Mouse (Mus musculus): ENCODE results near the gene Mphosph10. TPM values are rescaled to one million over a fixed set of nuclear protein-coding genes. Genes with fewer than 3 reads are reported as not detected.
A peak's percentile ranks its signal among the peaks of the same experiment; 100 is the strongest.

Mphosph10 gene
- polyA plus RNA-seq, 1 experiment from 2014 or later = 27.8 TPM

GRCm38 (mm10) chr7:64373147-64373829 lies 18.8 kb downstream of the Mphosph10 start:
- H3K36me3 ChIP-seq = peaks cover 56% of the 10 kb centered on the region
- H3K4me3 ChIP-seq = peak overlapping the region; percentile 60
- peak overlapping the region; percentile 71 for H3K9ac ChIP-seq
- peak overlapping the region; percentile 77 for H3K4me2 ChIP-seq
- H3K27ac ChIP-seq (ENCODE audit: poor library complexity, severe bottlenecking) = peak overlapping the region; percentile 93
- 13% methylated on average over 18 of the region's 18 CpGs for WGBS
- ATAC-seq (ENCODE audit: insufficient number of reproducible peaks, low FRiP score) = peak; percentile 16; the same call in 1 of the 2 replicates
- peaks cover 6% of the 10 kb centered on the region for H3K4me1 ChIP-seq (replicated peaks)
- no peaks in the 10 kb centered on the region for H3K27me3 ChIP-seq (replicated peaks)
- H3K9me3 ChIP-seq (replicated peaks) = no peaks in the 10 kb centered on the region

GRCm38 (mm10) chr7:64371940-64372878 lies 19.9 kb downstream of the Mphosph10 start:
- peaks cover 6% of the 10 kb centered on the region for H3K4me1 ChIP-seq (replicated peaks)
- 87% methylated on average over 23 of the region's 23 CpGs for WGBS
- no peak overlapping the region for H3K27ac ChIP-seq (ENCODE audit: poor library complexity, severe bottlenecking)
- H3K36me3 ChIP-seq = peaks cover 52% of the 10 kb centered on the region
- ATAC-seq (ENCODE audit: insufficient number of reproducible peaks, low FRiP score) = no peak
- no peaks in the 10 kb centered on the region for H3K9me3 ChIP-seq (replicated peaks)
- H3K4me3 ChIP-seq = no peak overlapping the region
- H3K4me2 ChIP-seq = no peak overlapping the region
- H3K9ac ChIP-seq = no peak overlapping the region
- H3K27me3 ChIP-seq (replicated peaks) = no peaks in the 10 kb centered on the region

GRCm38 (mm10) chr7:64369841-64370240 lies 22.2 kb downstream of the Mphosph10 start:
- H3K36me3 ChIP-seq = peaks cover 56% of the 10 kb centered on the region

DNA sequence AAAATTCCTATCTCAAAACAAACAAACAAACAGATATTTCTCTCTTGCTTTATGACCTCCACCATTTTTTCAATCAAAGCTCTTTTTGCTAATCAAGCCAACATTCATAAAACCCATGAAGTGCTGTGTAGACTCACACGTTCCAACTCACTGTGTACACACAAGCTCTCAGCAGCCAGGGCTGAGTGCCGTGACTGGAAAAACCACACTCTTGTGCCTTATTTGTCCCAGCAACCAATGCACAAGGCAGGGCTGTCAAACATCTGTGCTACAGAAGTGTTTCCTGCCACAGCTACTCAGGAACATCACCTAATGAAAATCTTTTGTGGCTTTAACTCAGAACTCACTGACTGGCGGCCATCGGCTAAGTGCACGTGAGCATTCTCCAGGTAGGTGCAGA lies 26.2 kb downstream of the Mphosph10 start:
- ATAC-seq (ENCODE audit: insufficient number of reproducible peaks, low FRiP score) = no peak
- Histone ChIP-seq H3K27ac (ENCODE audit: poor library complexity, severe bottlenecking) (no peak overlapping the region), H3K4me1 (replicated peaks) (no peaks in the 10 kb centered on the region), H3K27me3 (replicated peaks) (no peaks in the 10 kb centered on the region), H3K4me2 (no peak overlapping the region), H3K4me3 (no peak overlapping the region), H3K9ac (no peak overlapping the region), H3K36me3 (peaks cover 89% of the 10 kb centered on the region), H3K9me3 (replicated peaks) (no peaks in the 10 kb centered on the region)
- 88% methylated on average over 5 of the region's 5 CpGs for WGBS

More at GRCm38 (mm10) chr7:64369841-64370240, 22.2 kb downstream of the Mphosph10 start:
- Histone ChIP-seq H3K27ac (ENCODE audit: poor library complexity, severe bottlenecking) (no peak overlapping the region), H3K9me3 (replicated peaks) (no peaks in the 10 kb centered on the region), H3K4me1 (replicated peaks) (peaks cover 6% of the 10 kb centered on the region), H3K4me2 (no peak overlapping the region), H3K27me3 (replicated peaks) (no peaks in the 10 kb centered on the region), H3K4me3 (no peak overlapping the region), H3K9ac (no peak overlapping the region)
- WGBS = 86% methylated on average over 6 of the region's 6 CpGs
- no peak for ATAC-seq (ENCODE audit: insufficient number of reproducible peaks, low FRiP score)

GRCm38 (mm10) chr7:64360586-64360945 lies 31.5 kb downstream of the Mphosph10 start:
- no peaks in the 10 kb centered on the region for H3K9me3 ChIP-seq (replicated peaks)
- H3K4me2 ChIP-seq = no peak overlapping the region
- H3K4me3 ChIP-seq = no peak overlapping the region
- H3K27ac ChIP-seq (ENCODE audit: poor library complexity, severe bottlenecking) = no peak overlapping the region
- peaks cover 81% of the 10 kb centered on the region for H3K36me3 ChIP-seq
- no peaks in the 10 kb centered on the region for H3K27me3 ChIP-seq (replicated peaks)
- WGBS = 64% methylated on average over 3 of the region's 3 CpGs
- ATAC-seq (ENCODE audit: insufficient number of reproducible peaks, low FRiP score) = no peak
- no peak overlapping the region for H3K9ac ChIP-seq
- no peaks in the 10 kb centered on the region for H3K4me1 ChIP-seq (replicated peaks)

- H3K27ac ChIP-seq (ENCODE audit: poor library complexity, severe bottlenecking) = no peak overlapping the region
- no peak for ATAC-seq (ENCODE audit: insufficient number of reproducible peaks, low FRiP score)
- H3K36me3 ChIP-seq = peaks cover 77% of the 10 kb centered on the region
Observed at GRCm38 (mm10) chr7:64359943-64360585, 32.0 kb downstream of the Mphosph10 start.

GRCm38 (mm10) chr7:64358666-64359065 lies 33.4 kb downstream of the Mphosph10 start:
- Histone ChIP-seq H3K9ac (no peak overlapping the region), H3K4me1 (replicated peaks) (no peaks in the 10 kb centered on the region), H3K36me3 (peaks cover 72% of the 10 kb centered on the region), H3K27ac (ENCODE audit: poor library complexity, severe bottlenecking) (no peak overlapping the region), H3K27me3 (replicated peaks) (no peaks in the 10 kb centered on the region), H3K4me3 (no peak overlapping the region), H3K9me3 (replicated peaks) (no peaks in the 10 kb centered on the region), H3K4me2 (no peak overlapping the region)
- ATAC-seq (ENCODE audit: insufficient number of reproducible peaks, low FRiP score) = no peak
- WGBS = 77% methylated on average over 6 of the region's 6 CpGs

More at GRCm38 (mm10) chr7:64359943-64360585, 32.0 kb downstream of the Mphosph10 start:
- no peak overlapping the region for H3K4me3 ChIP-seq
- no peak overlapping the region for H3K9ac ChIP-seq
- no peak overlapping the region for H3K4me2 ChIP-seq
- H3K27me3 ChIP-seq (replicated peaks) = no peaks in the 10 kb centered on the region
- H3K4me1 ChIP-seq (replicated peaks) = no peaks in the 10 kb centered on the region
- no peaks in the 10 kb centered on the region for H3K9me3 ChIP-seq (replicated peaks)
- WGBS = 81% methylated on average over 20 of the region's 20 CpGs

GRCm38 (mm10) chr7:64357405-64357804 lies 34.7 kb downstream of the Mphosph10 start:
- peaks cover 72% of the 10 kb centered on the region for H3K36me3 ChIP-seq
- no peak overlapping the region for H3K9ac ChIP-seq
- H3K27me3 ChIP-seq (replicated peaks) = no peaks in the 10 kb centered on the region
- no peaks in the 10 kb centered on the region for H3K4me1 ChIP-seq (replicated peaks)
- no peaks in the 10 kb centered on the region for H3K9me3 ChIP-seq (replicated peaks)
- no peak overlapping the region for H3K27ac ChIP-seq (ENCODE audit: poor library complexity, severe bottlenecking)
- ATAC-seq (ENCODE audit: insufficient number of reproducible peaks, low FRiP score) = 0 out of 2 replicates have a peak, but pooled peaks have one; percentile 42
- H3K4me3 ChIP-seq = no peak overlapping the region
- WGBS = 87% methylated on average over 9 of the region's 9 CpGs
- no peak overlapping the region for H3K4me2 ChIP-seq

DNA sequence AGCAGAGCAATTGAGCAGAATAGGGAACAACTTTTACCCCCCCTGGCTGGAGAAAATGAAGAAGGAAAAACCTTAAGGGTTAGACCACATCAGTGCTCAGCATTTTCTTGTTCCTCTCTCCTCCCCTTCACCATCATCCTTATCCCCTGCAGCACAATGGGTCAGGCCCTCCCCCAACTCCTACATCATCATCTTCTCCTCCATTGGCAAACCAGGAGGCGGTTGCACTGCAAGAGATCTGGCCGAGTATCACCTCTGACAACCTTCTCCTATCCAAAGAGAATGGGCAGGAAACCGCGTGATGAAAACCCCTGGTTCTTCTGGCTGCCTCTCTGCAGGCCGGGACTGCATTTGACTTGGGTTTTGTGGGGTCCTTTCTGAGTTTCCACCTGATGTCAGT lies 35.4 kb downstream of the Mphosph10 start:
- Histone ChIP-seq H3K36me3 (peaks cover 72% of the 10 kb centered on the region), H3K27me3 (replicated peaks) (no peaks in the 10 kb centered on the region), H3K9me3 (replicated peaks) (no peaks in the 10 kb centered on the region), H3K9ac (no peak overlapping the region), H3K27ac (ENCODE audit: poor library complexity, severe bottlenecking) (no peak overlapping the region), H3K4me1 (replicated peaks) (no peaks in the 10 kb centered on the region), H3K4me2 (no peak overlapping the region), H3K4me3 (no peak overlapping the region)
- 81% methylated on average over 5 of the region's 5 CpGs for WGBS
- ATAC-seq (ENCODE audit: insufficient number of reproducible peaks, low FRiP score) = no peak

DNA sequence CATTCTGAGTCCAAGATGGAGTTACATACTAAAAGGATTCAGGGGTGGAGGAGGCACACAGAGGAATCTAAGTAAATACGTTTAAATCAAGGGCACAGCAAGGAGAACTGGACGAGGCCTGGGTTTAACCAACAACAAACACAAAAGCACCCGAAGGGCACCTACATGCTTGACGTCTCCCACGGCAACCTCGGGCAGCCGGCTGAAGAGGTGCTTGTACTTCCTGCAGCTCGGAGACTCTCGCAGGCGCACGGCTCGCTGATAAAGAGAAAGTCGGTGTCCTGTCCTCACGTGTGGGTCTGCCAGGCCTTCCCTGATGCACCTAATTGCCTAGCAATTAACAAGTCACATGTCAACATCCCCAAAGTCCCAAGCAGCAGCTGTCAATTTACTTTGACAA lies 37.9 kb downstream of the Mphosph10 start:
- H3K27me3 ChIP-seq (replicated peaks) = no peaks in the 10 kb centered on the region
- H3K9ac ChIP-seq = no peak overlapping the region
- no peak for ATAC-seq (ENCODE audit: insufficient number of reproducible peaks, low FRiP score)
- H3K36me3 ChIP-seq = peaks cover 74% of the 10 kb centered on the region
- H3K4me3 ChIP-seq = no peak overlapping the region
- H3K9me3 ChIP-seq (replicated peaks) = no peaks in the 10 kb centered on the region
- 71% methylated on average over 14 of the region's 14 CpGs for WGBS
- H3K4me2 ChIP-seq = no peak overlapping the region
- H3K27ac ChIP-seq (ENCODE audit: poor library complexity, severe bottlenecking) = no peak overlapping the region
- no peaks in the 10 kb centered on the region for H3K4me1 ChIP-seq (replicated peaks)

DNA sequence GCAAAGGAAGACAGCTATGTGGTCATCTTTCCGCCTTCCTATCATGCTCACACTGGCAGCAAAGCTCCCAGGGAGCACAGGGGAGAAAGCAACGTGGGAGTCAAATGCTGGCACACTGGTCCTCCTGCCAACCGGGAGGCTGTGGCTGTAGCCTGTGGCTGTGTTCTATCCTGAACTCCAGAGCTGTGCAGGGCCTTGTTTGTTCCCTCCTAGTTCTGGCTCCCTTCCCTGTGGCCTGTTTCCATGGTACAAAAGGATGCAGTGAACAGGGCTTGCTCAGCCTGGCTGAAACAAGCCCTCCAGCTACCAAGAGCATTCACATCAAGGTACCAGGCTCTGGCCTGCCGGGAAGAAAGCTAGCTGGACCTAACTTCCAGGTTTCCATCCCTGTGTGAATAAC lies 41.0 kb downstream of the Mphosph10 start:
- Histone ChIP-seq H3K27ac (ENCODE audit: poor library complexity, severe bottlenecking) (no peak overlapping the region), H3K4me1 (replicated peaks) (no peaks in the 10 kb centered on the region), H3K9me3 (replicated peaks) (no peaks in the 10 kb centered on the region), H3K27me3 (replicated peaks) (no peaks in the 10 kb centered on the region), H3K4me2 (no peak overlapping the region), H3K36me3 (peaks cover 67% of the 10 kb centered on the region), H3K9ac (no peak overlapping the region), H3K4me3 (no peak overlapping the region)
- no peak for ATAC-seq (ENCODE audit: insufficient number of reproducible peaks, low FRiP score)
- 73% methylated on average over 4 of the region's 4 CpGs for WGBS

Data from heart, embryonic 12.5 days (tissue).